Mouse (Mus musculus) mesoderm, embryonic 11.5 days (tissue): Measurements from ENCODE around the gene Zfp420.
"Not testable (repeated sequence)": the region's sequence is repeated elsewhere in the genome, so short reads cannot be mapped to it uniquely, and the experiment has no call there.

Experiments
- DNase-seq: peaks from one replicate; pipeline ENCODE4 v3.0.0-alpha.2; 2012; ENCODE audit warnings: low read depth, low spot score

Zfp420 gene

GRCm38 (mm10) chr7:29859532-29860517, at the start of gene Zfp420:
TSS of gene Zfp420 (plus strand) at chr7:29859979.
- peak; percentile 89 for DNase-seq

GRCm38 (mm10) chr7:29812244-29812643, 47.5 kb upstream of the Zfp420 start:
- no peak for DNase-seq

- DNase-seq: no peak
These were observed 45.4 kb upstream of the Zfp420 start for GRCm38 (mm10) chr7:29814381-29814780.

- no peak for DNase-seq
These were observed 44.6 kb upstream of the Zfp420 start for GRCm38 (mm10) chr7:29815061-29815784.

- DNase-seq: peak; percentile 95
These were observed 43.8 kb upstream of the Zfp420 start, which contains the start of gene Zfp790 for GRCm38 (mm10) chr7:29815910-29816429. TSS of gene Zfp790 (plus strand) at chr7:29816114.

GRCm38 (mm10) chr7:29818619-29819254, 41.0 kb upstream of the Zfp420 start:
- peak; percentile 78 for DNase-seq

- DNase-seq: no peak
These were observed 31.8 kb upstream of the Zfp420 start for GRCm38 (mm10) chr7:29828001-29828400.

- DNase-seq: no peak
These were observed 30.0 kb upstream of the Zfp420 start for GRCm38 (mm10) chr7:29829804-29830203.

- no peak for DNase-seq
These were observed 23.0 kb upstream of the Zfp420 start for GRCm38 (mm10) chr7:29836816-29837215.

- no peak for DNase-seq
These were observed 20.5 kb upstream of the Zfp420 start for GRCm38 (mm10) chr7:29839256-29839655.

- DNase-seq: no peak
These were observed 17.7 kb upstream of the Zfp420 start for GRCm38 (mm10) chr7:29842105-29842504.

GRCm38 (mm10) chr7:29844616-29845015, 15.2 kb upstream of the Zfp420 start:
- DNase-seq: no peak

GRCm38 (mm10) chr7:29852831-29853218, 7.0 kb upstream of the Zfp420 start:
- DNase-seq: no peak

GRCm38 (mm10) chr7:29853219-29853842, 6.4 kb upstream of the Zfp420 start, which contains the start of gene Zfp940:
TSS of gene Zfp940 (minus strand) at chr7:29853669.
- DNase-seq: peak; percentile 92

GRCm38 (mm10) chr7:29861660-29862059, 1.9 kb downstream of the Zfp420 start:
- DNase-seq: no peak

GRCm38 (mm10) chr7:29874256-29874655, 14.5 kb downstream of the Zfp420 start:
- no peak for DNase-seq

- not testable (repeated sequence) for DNase-seq
These were observed 17.8 kb downstream of the Zfp420 start for GRCm38 (mm10) chr7:29877561-29877960.

GRCm38 (mm10) chr7:29880056-29880455, 20.3 kb downstream of the Zfp420 start:
- no peak for DNase-seq

- no peak for DNase-seq
These were observed 21.1 kb downstream of the Zfp420 start for GRCm38 (mm10) chr7:29880916-29881315.

- DNase-seq: no peak
These were observed 30.7 kb downstream of the Zfp420 start for GRCm38 (mm10) chr7:29890501-29890900.

GRCm38 (mm10) chr7:29892756-29893155, 33.0 kb downstream of the Zfp420 start:
- no peak for DNase-seq
